Mouse (Mus musculus) limb, embryonic 14.5 days (tissue): ENCODE data around the gene Unc50. TPM values are rescaled to one million over a fixed set of nuclear protein-coding genes. Genes with fewer than 3 reads are reported as not detected.

Experiments used
- ATAC-seq: fragments of 200-750 bp; cut with Nextera tagmentation; 2 replicates; pipeline ENCODE4 v1.8.0; 2017; ENCODE audit warnings: low read depth, moderate number of reproducible peaks, moderate TSS enrichment; ENCODE audit not compliant: low FRiP score
- DNase-seq: peaks from one replicate; pipeline ENCODE4 v3.0.0-alpha.2; 2015; ENCODE audit warnings: low spot score
- H3K27ac ChIP-seq: fragments of 300-500 bp; sonication (generic); replicated peaks from 2 replicates; pipeline ENCODE4 v1.5.1; 2014; ENCODE audit warnings: low read depth, mild to moderate bottlenecking, low read length, moderate library complexity, mixed read lengths
- H3K27me3 ChIP-seq: fragments of 300-500 bp; sonication (generic); 2 replicates; pipeline ENCODE4 v1.6.1; 2014; ENCODE audit warnings: low read length, mixed read lengths; ENCODE audit not compliant: control insufficient read depth, insufficient read depth
- H3K36me3 ChIP-seq: fragments of 300-500 bp; sonication (generic); 2 replicates; pipeline ENCODE4 v1.6.1; 2014; ENCODE audit warnings: mild to moderate bottlenecking, low read length, moderate library complexity, mixed read lengths; ENCODE audit not compliant: control insufficient read depth, insufficient read depth
- H3K4me1 ChIP-seq: fragments of 300-500 bp; sonication (generic); 2 replicates; pipeline ENCODE4 v1.6.1; 2014; ENCODE audit warnings: antibody characterized with exemption, low read length, mixed read lengths; ENCODE audit not compliant: control insufficient read depth, insufficient read depth
- H3K4me2 ChIP-seq: fragments of 300-500 bp; sonication (generic); replicated peaks from 2 replicates; pipeline ENCODE4 v1.6.1; 2014; ENCODE audit warnings: low read depth, mild to moderate bottlenecking, low read length, moderate library complexity; ENCODE audit not compliant: severe bottlenecking
- H3K4me3 ChIP-seq: fragments of 300-500 bp; sonication (generic); replicated peaks from 2 replicates; pipeline ENCODE4 v1.5.1; 2014; ENCODE audit warnings: low read length
- H3K9ac ChIP-seq: fragments of 300-500 bp; sonication (generic); 2 replicates; pipeline ENCODE4 v1.6.1; 2014; ENCODE audit warnings: mild to moderate bottlenecking, low read depth, low read length, moderate library complexity; ENCODE audit not compliant: severe bottlenecking
- H3K9me3 ChIP-seq: fragments of 300-500 bp; sonication (generic); 2 replicates; pipeline ENCODE4 v1.6.1; 2016; ENCODE audit warnings: low read length; ENCODE audit not compliant: control insufficient read depth
- POLR2A ChIP-seq: fragments of 200-500 bp; IDR thresholded peaks from 2 replicates; pipeline ENCODE4 v1.8.0; 2012; ENCODE audit warnings: inconsistent platforms, mild to moderate bottlenecking, moderate library complexity, borderline replicate concordance; ENCODE audit not compliant: insufficient read depth, insufficient read length; ENCODE audit errors: extremely low read depth
- WGBS: fragments of 180-500 bp; shearing (Covaris S2); extraction: QIAGEN DNeasy Blood & Tissue Kit; methylation state at CpG from one replicate; pipeline ENCODE4 v1.1.7; 2014; 5-methylcytosine and 5-hydroxymethylcytosine counted together
- polyA plus RNA-seq, 2 experiments: library from polyadenylated mRNA; depleted of rRNA in 1 of 2; stranded (reverse) in 1 of 2; unstranded in 1 of 2; fragments of >200 nt; fragmentation: Nextera tagmentation in 1 of 2; extraction: Ambion mirVana in 1 of 2; gene quantifications; 2 replicates each; pipeline versions ENCODE4 v1.2.1 to v1.2.3; 2012 to 2014

Unc50 gene
- polyA plus RNA-seq, 2 experiments, result 117 to 145 TPM

DNA sequence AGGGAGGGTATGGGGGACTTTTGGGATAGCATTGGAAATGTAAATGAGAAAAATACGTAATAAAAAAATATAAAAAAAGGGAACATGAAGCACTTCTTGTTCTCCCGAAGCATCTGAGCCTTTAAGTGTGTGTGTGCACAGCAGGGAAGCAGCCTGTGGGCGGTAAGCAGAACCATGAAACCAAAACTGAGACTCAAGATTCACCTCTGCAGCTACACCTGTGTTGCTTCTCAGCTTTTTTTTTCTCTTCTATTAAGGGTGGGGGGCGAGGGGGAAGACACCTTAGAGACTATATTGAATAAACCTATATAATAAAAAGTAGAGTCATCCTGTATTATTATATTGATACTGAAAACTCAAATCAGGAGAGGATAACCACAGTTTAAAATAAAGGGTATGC is 37.9 kb downstream of the Unc50 start:
- Histone ChIP-seq H3K4me1 (no peaks in the 10 kb centered on the region), H3K4me3 (no peak overlapping the region), H3K4me2 (no peak overlapping the region), H3K9me3 (no peaks in the 10 kb centered on the region), H3K36me3 (no peaks in the 10 kb centered on the region), H3K27me3 (no peaks in the 10 kb centered on the region), H3K27ac (no peak overlapping the region), H3K9ac (no peak overlapping the region)
- no peak for DNase-seq
- TF ChIP-seq POLR2A, result no peak
- ATAC-seq, result no peak
- WGBS, result 80% methylated on average over 4 of the region's 4 CpGs

DNA sequence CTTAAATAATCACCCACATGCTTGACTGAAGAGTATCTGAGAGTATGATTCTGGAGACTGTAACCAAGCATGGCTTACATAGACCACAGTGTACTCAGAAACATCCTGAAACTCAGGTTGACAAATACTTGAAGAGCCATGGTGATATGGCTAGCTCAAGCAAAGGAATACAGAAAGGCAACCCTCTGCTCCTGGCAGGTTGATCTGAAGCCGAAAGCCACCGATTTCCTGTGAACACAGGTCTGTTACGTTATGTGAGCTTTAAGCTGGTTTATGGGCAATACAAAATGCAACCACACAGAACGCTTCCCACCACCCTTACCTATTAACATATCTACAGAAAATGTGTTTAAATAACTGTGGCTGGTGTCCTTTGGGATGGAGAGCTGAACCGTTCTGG is 39.1 kb downstream of the Unc50 start:
- no peak for ATAC-seq
- Histone ChIP-seq H3K4me1 (no peaks in the 10 kb centered on the region), H3K27ac (no peak overlapping the region), H3K36me3 (no peaks in the 10 kb centered on the region), H3K4me2 (no peak overlapping the region), H3K9ac (no peak overlapping the region), H3K9me3 (no peaks in the 10 kb centered on the region), H3K4me3 (no peak overlapping the region), H3K27me3 (no peaks in the 10 kb centered on the region)
- TF ChIP-seq POLR2A, result no peak
- WGBS, result 84% methylated on average over 5 of the region's 5 CpGs
- no peak for DNase-seq

- Histone ChIP-seq H3K9ac (no peak overlapping the region), H3K27ac (no peak overlapping the region), H3K27me3 (no peaks in the 10 kb centered on the region), H3K4me3 (no peak overlapping the region), H3K36me3 (no peaks in the 10 kb centered on the region), H3K4me2 (no peak overlapping the region), H3K4me1 (no peaks in the 10 kb centered on the region), H3K9me3 (no peaks in the 10 kb centered on the region)
- no peak for DNase-seq
- 80% methylated on average over 6 of the region's 6 CpGs for WGBS
- TF ChIP-seq POLR2A, result no peak
- ATAC-seq, result no peak
These were observed 41.5 kb downstream of the Unc50 start for GRCm38 (mm10) chr1:37471179-37472148.

DNA sequence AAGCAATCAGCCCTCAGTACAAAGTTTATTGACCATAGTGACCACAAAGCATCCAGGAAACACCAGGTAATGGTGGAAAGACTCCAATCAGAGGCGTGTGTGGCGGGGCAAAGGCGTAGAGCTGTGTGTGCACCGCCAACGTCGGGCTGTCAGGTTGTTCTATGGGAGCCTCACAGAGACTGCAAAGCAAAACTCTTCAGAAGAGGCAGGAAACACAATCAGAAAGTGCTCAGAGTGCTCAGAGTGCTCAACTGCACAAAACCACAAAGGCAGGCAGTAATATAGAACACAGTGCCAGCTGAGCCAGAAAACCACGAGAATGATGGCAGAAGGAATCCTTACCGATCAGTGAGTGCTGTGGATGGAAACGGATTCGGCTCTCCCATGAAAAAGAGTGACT is 43.3 kb downstream of the Unc50 start:
- DNase-seq (no peak), ATAC-seq (no peak)
- H3K4me3 ChIP-seq, result no peak overlapping the region
- H3K4me1 ChIP-seq, result no peaks in the 10 kb centered on the region
- 81% methylated on average over 10 of the region's 10 CpGs for WGBS
- H3K9ac ChIP-seq, result no peak overlapping the region
- no peak overlapping the region for H3K27ac ChIP-seq
- H3K4me2 ChIP-seq, result no peak overlapping the region
- H3K36me3 ChIP-seq, result no peaks in the 10 kb centered on the region
- no peaks in the 10 kb centered on the region for H3K9me3 ChIP-seq
- H3K27me3 ChIP-seq, result no peaks in the 10 kb centered on the region
- no peak for TF ChIP-seq POLR2A

GRCm38 (mm10) chr1:37474046-37474445 is 44.1 kb downstream of the Unc50 start:
- Histone ChIP-seq H3K4me2 (no peak overlapping the region), H3K9me3 (no peaks in the 10 kb centered on the region), H3K27me3 (no peaks in the 10 kb centered on the region), H3K36me3 (no peaks in the 10 kb centered on the region), H3K4me3 (no peak overlapping the region), H3K4me1 (no peaks in the 10 kb centered on the region), H3K27ac (no peak overlapping the region), H3K9ac (no peak overlapping the region)
- no peak for TF ChIP-seq POLR2A
- DNase-seq (no peak), ATAC-seq (no peak)
- whole genome bisulfite sequencing, result 84% methylated on average over 8 of the region's 8 CpGs
